In genomic region chr12:73764649-73765525, GRCm38 (mm10) we compare ENCODE assay signal across 9 mouse cellular contexts.
DNase-seq lines count a peak whose midpoint lies in the region; ATAC-seq and TF ChIP-seq lines count a peak whose summit lies in the region.
"Had no signal": no experiment of that assay in that cellular context is flagged by ENCODE, and none has a peak within 500 bp of the region (broad histone marks: within the 10 kb centered on the region; RNA-seq: fewer than 3 reads in every experiment).

No protein-coding gene starts in this region.

- ATAC-seq in lung, embryonic 16.5 days (ENCODE audit: low read depth): peak; percentile 34
- ATAC-seq in heart, embryonic 15.5 days (replicated peaks; ENCODE audit: insufficient number of reproducible peaks, insufficient read depth, low FRiP score, low read depth): peak; percentile 73
- peak; percentile 73 for ATAC-seq in stomach, embryonic 15.5 days (ENCODE audit: insufficient read depth, low FRiP score, low read depth)

- peak overlapping the region; percentile 64 for H3K27ac ChIP-seq in lung, embryonic 16.5 days (ENCODE audit: low read length)
- H3K27ac ChIP-seq in heart, embryonic 15.5 days: peak overlapping the region; percentile 86
- 0 out of 2 replicates have a peak overlapping the region, but pooled peaks have one; percentile 1 for H3K27ac ChIP-seq in stomach, embryonic 15.5 days

- TF ChIP-seq POLR2A in lung, adult 2 months (IDR thresholded peaks at IDR 0.05; ENCODE audit: borderline replicate concordance, extremely low read depth, low read depth, low read length): no peak

- H3K9me3 ChIP-seq in lung, embryonic 16.5 days (ENCODE audit: control insufficient read depth, low read length): no peaks in the 10 kb centered on the region
- H3K9me3 ChIP-seq in heart, embryonic 15.5 days (replicated peaks): no peaks in the 10 kb centered on the region
- no peaks in the 10 kb centered on the region for H3K9me3 ChIP-seq in stomach, embryonic 15.5 days

- no peak for TF ChIP-seq CTCF in lung, adult 2 months (IDR thresholded peaks at IDR 0.05; ENCODE audit: insufficient read depth, low read length)

- WGBS in lung, embryonic 16.5 days: 28% methylated on average over 15 of the region's 15 CpGs
- WGBS in lung, adult 2 months: 33% methylated on average over 15 of the region's 15 CpGs
- WGBS in heart, embryonic 15.5 days: 17% methylated on average over 15 of the region's 15 CpGs
- WGBS in stomach, embryonic 15.5 days: 45% methylated on average over 15 of the region's 15 CpGs

- intact Hi-C loops in heart, postnatal 14 days (cut with DNase I): no loop called here

- H3K4me3 ChIP-seq in lung, embryonic 16.5 days (ENCODE audit: low read length): no peak overlapping the region
- no peak overlapping the region for H3K4me3 ChIP-seq in lung, adult 2 months (replicated peaks; ENCODE audit: extremely low read depth, low read depth, low read length)
- H3K4me3 ChIP-seq in heart, embryonic 15.5 days: no peak overlapping the region
- H3K4me3 ChIP-seq in stomach, embryonic 15.5 days (replicated peaks): no peak overlapping the region

- peak; percentile 92 for DNase-seq in heart, adult 11 months
- no peak for DNase-seq in heart, postnatal 14 days
- DNase-seq in lung, adult 2 months: no peak
- DNase-seq in adrenal gland, postnatal 10 days: no peak
- DNase-seq in B cell, adult 2 months: no peak
- DNase-seq: gastrocnemius, postnatal 25 days had no signal

- peaks cover 10% of the 10 kb centered on the region for H3K4me1 ChIP-seq in lung, embryonic 16.5 days (replicated peaks; ENCODE audit: control insufficient read depth, insufficient read depth, low read length)
- peaks cover 21% of the 10 kb centered on the region for H3K4me1 ChIP-seq in lung, adult 2 months (ENCODE audit: control insufficient read depth, insufficient read depth, low read length)
- peaks cover 51% of the 10 kb centered on the region for H3K4me1 ChIP-seq in heart, embryonic 15.5 days (replicated peaks)
- no peaks in the 10 kb centered on the region; the same call in 1 of the 2 replicates for H3K4me1 ChIP-seq in stomach, embryonic 15.5 days

- H3K27me3 ChIP-seq in lung, embryonic 16.5 days (ENCODE audit: control insufficient read depth, insufficient read depth, low read depth, low read length): no peaks in the 10 kb centered on the region
- no peaks in the 10 kb centered on the region for H3K27me3 ChIP-seq in heart, embryonic 15.5 days
- H3K27me3 ChIP-seq in stomach, embryonic 15.5 days (replicated peaks): no peaks in the 10 kb centered on the region

- no peak overlapping the region for H3K4me2 ChIP-seq in lung, embryonic 16.5 days (ENCODE audit: low read depth, low read length)
- H3K4me2 ChIP-seq in heart, embryonic 15.5 days: peak overlapping the region; percentile 22
- no peak overlapping the region for H3K4me2 ChIP-seq in stomach, embryonic 15.5 days

- no peaks in the 10 kb centered on the region for H3K36me3 ChIP-seq in lung, embryonic 16.5 days (ENCODE audit: control insufficient read depth, insufficient read depth, low read length)
- peaks cover 2% of the 10 kb centered on the region; the same call in 1 of the 2 replicates for H3K36me3 ChIP-seq in heart, embryonic 15.5 days
- H3K36me3 ChIP-seq in stomach, embryonic 15.5 days: no peaks in the 10 kb centered on the region

- H3K9ac ChIP-seq in lung, embryonic 16.5 days (ENCODE audit: low read length): no peak overlapping the region
- no peak overlapping the region for H3K9ac ChIP-seq in heart, embryonic 15.5 days
- H3K9ac ChIP-seq in stomach, embryonic 15.5 days: no peak overlapping the region

Comparison
In these comparisons a context has a peak if more than half of its experiments do, and no peak if none do; other contexts are left out.
1. H3K27ac ChIP-seq: peak in every context shown above with its lines; median percentile 86 in heart, embryonic 15.5 days; 64 in lung, embryonic 16.5 days; 1 in stomach, embryonic 15.5 days.